Mouse (Mus musculus) cerebellum, adult 18-20 months (tissue): Measurements from ENCODE around the gene Cnksr3.
A peak's percentile ranks its signal among the peaks of the same experiment; 100 is the strongest.

Experiments
- DNase-seq, 2 experiments: peaks; one replicate each; pipeline ENCODE4 v3.0.0; 2021

The Cnksr3 gene

GRCm38 (mm10) chr10:7211696-7212482 lies at the start of gene Cnksr3:
Gene Cnksr3 (minus strand): TSS chr10:7212237.
- peak; percentile 96 to 98 for DNase-seq

- DNase-seq = peak; percentile 48 to 59
Observed at GRCm38 (mm10) chr10:7260166-7261108, 48.4 kb upstream of the Cnksr3 start.

GRCm38 (mm10) chr10:7258607-7259006 lies 46.6 kb upstream of the Cnksr3 start:
- DNase-seq = no peak

GRCm38 (mm10) chr10:7250455-7250854 lies 38.4 kb upstream of the Cnksr3 start:
- no peak for DNase-seq

- peak; percentile 54 to 59 for DNase-seq
Observed at GRCm38 (mm10) chr10:7234601-7235000, 22.6 kb upstream of the Cnksr3 start.

GRCm38 (mm10) chr10:7217551-7218127 lies 5.6 kb upstream of the Cnksr3 start:
- no peak for DNase-seq

GRCm38 (mm10) chr10:7214718-7215117 lies 2.7 kb upstream of the Cnksr3 start:
- no peak for DNase-seq

- no peak for DNase-seq
Observed at GRCm38 (mm10) chr10:7213066-7213630, 1.1 kb upstream of the Cnksr3 start.

GRCm38 (mm10) chr10:7212537-7212936 lies 500 bp upstream of the Cnksr3 start:
- no peak for DNase-seq

- peak; percentile 80 to 81 for DNase-seq
Observed at GRCm38 (mm10) chr10:7210991-7211695, 894 bp downstream of the Cnksr3 start.

GRCm38 (mm10) chr10:7209691-7210455 lies 2.2 kb downstream of the Cnksr3 start:
- DNase-seq = peak; percentile 52 to 59

GRCm38 (mm10) chr10:7208859-7209441 lies 3.1 kb downstream of the Cnksr3 start:
- peak in 1 of 2 experiments; percentile 45 for DNase-seq

- peak in 1 of 2 experiments; percentile 43 for DNase-seq
Observed at GRCm38 (mm10) chr10:7207301-7207700, 4.7 kb downstream of the Cnksr3 start.

GRCm38 (mm10) chr10:7206571-7206970 lies 5.5 kb downstream of the Cnksr3 start:
- DNase-seq = peak in 1 of 2 experiments; percentile 35

- DNase-seq = peak in 1 of 2 experiments; percentile 21
Observed at GRCm38 (mm10) chr10:7205576-7205975, 6.5 kb downstream of the Cnksr3 start.

- DNase-seq = no peak
Observed at GRCm38 (mm10) chr10:7204953-7205352, 7.1 kb downstream of the Cnksr3 start.

- peak in 1 of 2 experiments; percentile 35 for DNase-seq
Observed at GRCm38 (mm10) chr10:7202576-7202975, 9.5 kb downstream of the Cnksr3 start.

- peak in 1 of 2 experiments; percentile 25 for DNase-seq
Observed at GRCm38 (mm10) chr10:7200665-7201064, 11.4 kb downstream of the Cnksr3 start.

- no peak for DNase-seq
Observed at GRCm38 (mm10) chr10:7198201-7198600, 13.8 kb downstream of the Cnksr3 start.

- DNase-seq = no peak
Observed at GRCm38 (mm10) chr10:7197733-7198132, 14.3 kb downstream of the Cnksr3 start.
